Mouse (Mus musculus): ENCODE measurements around the gene Parp16.

Gene Parp16

GRCm38 (mm10) chr9:65195053-65195452, at the start of gene Parp16:
Parp16 (plus strand) TSS chr9:65195353.
- DNase-seq = no peak

DNA sequence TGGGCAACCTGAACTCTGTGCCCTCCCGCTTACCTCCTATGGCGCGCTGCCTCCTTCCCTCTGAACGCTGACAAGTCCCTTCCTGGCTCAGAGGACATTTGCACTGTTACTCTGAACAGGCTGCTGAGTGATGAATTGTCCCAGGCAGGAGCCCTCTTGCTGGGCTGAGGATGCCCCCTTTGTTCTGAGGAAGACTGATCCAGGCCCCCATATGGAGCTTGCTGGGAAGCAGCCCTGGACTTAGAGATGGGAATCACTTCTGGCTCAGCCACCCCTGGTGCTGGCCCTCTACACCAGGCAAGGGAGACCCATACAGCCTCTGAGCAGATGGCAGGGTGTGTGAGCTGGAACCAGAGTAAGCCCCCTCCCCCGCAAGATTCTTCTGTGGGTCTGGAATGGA, 49.2 kb upstream of the Parp16 start:
- DNase-seq = no peak

- no peak for DNase-seq
These were observed 46.6 kb upstream of the Parp16 start for GRCm38 (mm10) chr9:65148507-65148906.

GRCm38 (mm10) chr9:65152711-65153330, 42.3 kb upstream of the Parp16 start:
- DNase-seq = no peak

DNA sequence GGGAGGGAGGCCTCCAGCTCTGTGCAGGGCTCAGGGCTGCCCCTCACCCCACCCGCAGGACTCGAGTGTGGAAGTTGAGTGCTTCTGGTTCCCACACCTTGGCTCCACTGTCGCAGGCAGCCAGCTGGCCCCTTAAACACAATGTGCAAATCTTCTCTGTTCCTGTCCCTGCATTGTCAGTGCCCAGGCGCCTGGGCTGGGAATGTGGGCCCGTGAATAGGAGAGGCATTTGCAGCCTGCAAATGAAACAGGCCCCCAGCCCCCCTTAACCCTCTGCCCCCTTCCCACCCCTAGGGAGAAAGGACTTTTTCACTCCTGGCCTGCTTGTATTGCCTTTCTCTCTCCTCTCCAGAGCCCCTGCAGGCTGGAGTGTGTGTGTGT, 41.8 kb upstream of the Parp16 start:
- DNase-seq = no peak

GRCm38 (mm10) chr9:65154692-65155455, 40.3 kb upstream of the Parp16 start:
- no peak for DNase-seq

GRCm38 (mm10) chr9:65156604-65157003, 38.5 kb upstream of the Parp16 start:
- no peak for DNase-seq

GRCm38 (mm10) chr9:65157631-65158030, 37.5 kb upstream of the Parp16 start:
- DNase-seq = no peak

GRCm38 (mm10) chr9:65161188-65161587, 34.0 kb upstream of the Parp16 start:
- no peak for DNase-seq

- DNase-seq = no peak
These were observed 33.3 kb upstream of the Parp16 start for GRCm38 (mm10) chr9:65161881-65162280.

DNA sequence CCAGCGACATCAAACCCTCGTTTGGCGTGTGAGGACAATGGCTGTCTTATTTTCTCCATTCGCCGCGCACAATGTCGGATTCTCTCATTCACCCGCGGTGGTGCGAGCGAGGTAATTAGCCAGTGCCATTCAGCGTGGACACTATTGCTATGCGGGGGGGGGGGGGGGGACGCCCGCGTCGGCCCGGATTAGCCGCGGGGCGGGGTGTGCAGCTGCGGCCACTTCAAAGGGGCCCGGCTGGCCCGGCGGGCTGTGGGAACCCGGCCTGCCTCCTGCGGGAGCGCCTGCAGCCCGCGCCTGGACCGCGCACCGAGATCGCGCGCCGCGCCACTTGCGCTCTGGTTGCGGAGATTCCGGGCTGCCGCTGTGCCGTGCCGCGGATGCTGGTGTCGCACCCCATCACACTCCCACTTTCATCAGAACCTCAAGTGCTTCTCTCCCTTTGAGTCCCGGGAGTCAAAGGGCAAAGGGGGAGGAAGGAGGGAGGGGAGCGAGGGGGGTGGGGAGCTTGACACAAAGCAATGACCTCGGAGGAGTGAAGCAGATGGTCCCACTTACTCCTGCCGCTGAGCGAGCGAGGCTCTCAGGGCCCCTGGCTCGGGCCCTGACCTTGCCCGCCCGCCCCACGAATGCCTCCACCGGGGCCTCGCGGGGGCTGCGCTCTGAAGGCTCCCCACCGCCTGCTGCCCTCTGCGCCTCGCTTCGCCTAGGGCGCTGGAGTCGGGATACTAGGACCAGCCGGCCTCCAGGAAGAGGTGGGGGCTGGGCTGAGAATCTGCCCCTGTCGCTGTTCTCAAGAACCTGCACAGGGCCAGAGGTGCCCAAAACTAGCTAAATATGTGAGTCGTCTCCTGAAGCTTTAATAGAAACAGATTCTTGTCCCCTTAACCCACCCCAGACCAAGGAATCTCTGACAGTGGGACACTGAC, 32.2 kb upstream of the Parp16 start:
- DNase-seq = no peak

DNA sequence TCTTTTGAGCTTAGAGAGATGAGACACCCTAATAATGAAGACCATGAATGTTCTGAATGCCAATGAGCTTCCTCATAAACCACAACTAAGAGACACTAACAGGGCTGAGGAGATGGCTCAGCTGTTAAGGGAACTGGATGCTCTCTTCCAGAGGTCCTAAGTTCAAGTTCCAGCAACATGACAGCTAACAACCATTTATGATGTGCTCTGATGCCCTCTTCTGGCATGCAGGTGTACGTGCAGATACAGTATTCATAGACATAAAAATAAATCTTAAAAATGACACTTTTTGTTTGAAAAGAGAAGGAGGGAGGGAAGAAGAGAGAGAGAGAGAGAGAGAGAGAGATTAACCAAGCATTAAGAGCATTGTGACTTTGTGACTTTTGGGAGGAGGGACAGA, 30.3 kb upstream of the Parp16 start:
- no peak for DNase-seq

- no peak for DNase-seq
These were observed 28.8 kb upstream of the Parp16 start for GRCm38 (mm10) chr9:65166386-65166785.

DNA sequence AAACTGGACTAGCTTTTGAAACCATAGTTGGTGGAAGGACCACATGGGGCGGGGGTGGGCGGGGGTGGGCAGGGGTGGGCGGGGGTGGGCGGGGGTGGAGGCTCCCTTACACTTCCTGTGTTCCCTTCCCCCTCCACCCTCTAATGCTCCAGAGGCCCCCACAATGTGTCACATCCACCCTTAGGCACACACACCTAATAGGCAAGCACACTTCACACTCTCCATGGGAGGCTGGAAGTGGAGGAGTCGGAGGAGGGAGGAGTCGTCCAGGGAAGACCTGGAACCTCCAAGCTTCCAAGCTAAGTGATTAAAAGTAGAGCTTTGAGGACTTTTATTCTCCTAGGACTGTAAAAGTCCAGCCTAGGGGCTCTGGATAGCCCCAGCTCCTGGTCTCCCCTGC, 26.6 kb upstream of the Parp16 start:
- DNase-seq = no peak

DNA sequence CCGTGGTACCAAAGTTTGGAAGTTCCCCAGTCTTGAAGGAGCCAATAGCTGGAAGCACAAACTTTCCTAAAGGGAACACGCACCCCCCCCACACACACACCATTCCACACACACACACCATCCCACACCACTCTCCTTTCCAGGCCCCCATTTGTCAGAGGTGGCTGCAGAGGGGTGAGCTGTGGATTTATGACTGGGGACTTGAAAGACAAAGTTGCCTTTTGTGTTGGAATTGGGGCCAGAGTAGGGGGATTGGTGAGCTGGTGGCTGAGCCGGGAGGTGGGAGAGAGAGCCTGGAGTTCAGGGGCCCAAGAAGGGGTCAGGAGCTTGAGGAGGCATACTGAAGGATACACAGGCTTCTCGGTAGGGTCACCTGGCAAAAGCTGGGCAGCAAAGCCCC, 26.2 kb upstream of the Parp16 start:
- no peak for DNase-seq

DNA sequence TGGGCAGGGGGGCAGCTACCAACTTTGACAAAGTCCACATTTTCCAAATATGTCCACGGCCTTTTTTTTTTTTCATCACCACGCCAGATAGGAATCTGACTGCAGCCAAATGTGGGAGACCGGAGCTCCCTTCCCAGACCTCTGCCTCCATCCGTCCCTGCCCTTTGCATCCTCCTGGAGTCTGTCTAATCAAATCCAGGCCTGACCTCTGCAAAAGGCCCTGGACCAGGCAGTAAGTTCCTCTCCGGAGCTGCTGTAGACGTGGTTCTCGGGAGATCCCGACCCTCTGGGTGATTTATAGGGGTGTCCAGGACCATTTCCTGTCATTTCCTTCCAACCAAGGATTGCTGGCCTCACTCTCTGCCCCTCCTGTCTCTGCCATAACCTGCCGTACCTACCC, 22.5 kb upstream of the Parp16 start:
- no peak for DNase-seq

GRCm38 (mm10) chr9:65175234-65175938, 19.8 kb upstream of the Parp16 start:
- no peak for DNase-seq

DNA sequence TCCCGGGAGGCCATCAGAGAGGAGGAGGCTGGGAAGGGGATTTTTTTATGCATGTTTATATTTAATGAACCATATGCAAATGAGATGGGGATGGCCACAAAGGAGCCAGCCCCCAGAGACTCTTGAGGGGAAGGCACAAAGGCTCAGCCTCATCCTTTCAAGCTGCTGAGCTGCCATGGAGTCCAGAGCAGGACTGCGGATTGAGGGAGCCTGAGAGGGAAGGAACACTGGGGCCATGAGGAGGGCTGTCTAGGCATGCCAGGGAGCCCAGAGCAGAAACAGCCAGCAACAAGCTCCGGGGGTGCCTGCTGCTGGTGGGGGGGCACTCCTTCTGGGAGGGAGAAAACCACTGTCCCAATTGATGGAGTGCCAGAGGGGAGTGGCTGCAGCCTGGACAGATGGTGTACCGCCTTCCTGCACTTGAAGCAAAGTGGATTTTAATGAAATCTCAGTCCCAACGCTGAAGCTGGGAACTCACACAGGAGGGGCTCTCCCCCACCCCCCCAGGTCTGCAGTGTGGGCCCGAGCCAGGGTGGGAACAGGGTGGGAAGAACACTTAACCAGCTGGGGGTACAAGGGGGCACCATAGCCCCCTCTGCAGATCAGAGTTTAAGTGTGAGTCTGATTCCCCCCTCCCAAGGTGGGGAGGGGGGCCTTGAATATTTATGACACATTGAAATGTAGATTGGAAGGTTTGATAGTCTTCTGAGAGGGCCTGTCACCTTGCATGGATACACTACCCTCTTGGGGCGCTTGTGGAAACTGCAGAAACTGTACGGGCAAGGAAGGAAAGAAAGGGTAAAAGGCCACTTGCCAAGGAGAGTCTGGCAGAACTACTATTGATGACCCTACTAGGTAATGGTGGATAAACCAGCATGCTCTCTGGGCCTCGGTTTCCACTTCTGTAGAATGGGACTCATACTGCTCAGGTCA, 18.9 kb upstream of the Parp16 start:
- DNase-seq = no peak

DNA sequence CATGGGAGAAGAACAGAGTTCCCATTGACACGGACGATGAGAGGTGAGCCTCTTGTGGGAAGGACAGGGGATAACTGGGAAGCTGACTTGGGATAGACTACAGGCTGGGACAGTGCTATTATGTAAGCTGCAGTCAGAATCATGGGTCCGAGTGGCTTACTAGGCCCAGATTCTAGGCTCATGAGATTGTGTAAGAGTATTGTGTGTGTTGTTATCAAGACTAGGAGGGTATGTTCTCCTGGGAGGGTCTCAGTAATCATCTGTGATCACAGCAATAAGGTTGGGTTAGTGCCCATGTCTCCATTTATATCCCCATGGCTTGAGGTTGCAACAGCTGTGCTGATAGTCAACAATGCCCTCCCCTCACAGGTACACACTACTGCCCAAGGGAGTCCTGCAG, 17.7 kb upstream of the Parp16 start:
- DNase-seq = no peak

DNA sequence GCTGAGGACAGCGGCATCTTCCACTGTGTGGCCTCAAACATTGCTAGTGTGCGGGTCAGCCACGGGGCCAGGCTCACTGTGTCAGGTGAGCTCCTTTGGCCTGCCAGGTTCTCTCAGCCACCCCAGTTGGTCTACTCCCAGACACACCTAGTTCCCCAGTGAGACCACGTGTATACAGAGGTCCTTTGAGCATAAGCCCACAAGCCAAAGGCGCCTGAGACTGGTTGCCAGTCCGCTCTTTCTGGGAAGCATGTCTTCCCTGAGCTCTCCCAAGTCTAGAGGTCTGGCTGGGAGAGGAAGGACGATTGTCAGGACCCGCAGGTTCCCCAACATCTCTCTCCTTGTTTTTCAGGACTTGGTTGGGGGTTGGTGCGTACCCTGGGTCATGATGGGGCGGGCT, 17.2 kb upstream of the Parp16 start:
- no peak for DNase-seq

- peak; percentile 47 for DNase-seq
These were observed 16.6 kb upstream of the Parp16 start for GRCm38 (mm10) chr9:65178336-65179213.
